Mouse (Mus musculus) liver, embryonic 13.5 days (tissue): ENCODE data around the gene Abi3bp. TPM values are rescaled to one million over a fixed set of nuclear protein-coding genes. Genes with fewer than 3 reads are reported as not detected.

Experiments
- polyA plus RNA-seq: library from polyadenylated mRNA; unstranded; fragments of >200 nt; fragmentation: Nextera tagmentation; extraction: Ambion mirVana; gene quantifications from 2 replicates; pipeline ENCODE4 v1.2.1, GENCODE M21; 2015

Gene Abi3bp
- polyA plus RNA-seq, 1 experiment from 2014 or later: 0.21 TPM

Other genes with a start within 250 kb of the Abi3bp start
- 79.0 and 98.9 TPM in 2 replicates for gene Tfg, start 239.6 kb downstream of the Abi3bp start, polyA plus RNA-seq